In genomic region chr1:59914799-59915198, GRCm38 (mm10) we compare ENCODE assay signal across 8 mouse cellular contexts. TPM values are rescaled to one million over a fixed set of nuclear protein-coding genes. Genes with fewer than 3 reads are reported as not detected.
A peak's percentile ranks its signal among the peaks of the same experiment; 100 is the strongest.
DNase-seq lines count a peak whose midpoint lies in the region; ATAC-seq and TF ChIP-seq lines count a peak whose summit lies in the region.

No protein-coding gene starts in this region.

- 45% methylated on average over 3 of the region's 3 CpGs for WGBS in embryonic facial prominence, embryonic 13.5 days
- WGBS in intestine, embryonic 14.5 days, result 55% methylated on average over 3 of the region's 3 CpGs

- TF ChIP-seq POLR2A in myocyte (IDR thresholded peaks at IDR 0.05; ENCODE audit: insufficient read length, low read depth), result no peak

- no peak for TF ChIP-seq CTCF in layer of hippocampus, adult 2 months (conservative IDR thresholded peaks at IDR 0.05)

- peak overlapping the region; percentile 68 for H3K4me2 ChIP-seq in embryonic facial prominence, embryonic 13.5 days
- H3K4me2 ChIP-seq in intestine, embryonic 14.5 days (ENCODE audit: low read length), result peak overlapping the region; percentile 74
- peak overlapping the region; percentile 71 for H3K4me2 ChIP-seq in myocyte (ENCODE audit: low read depth)

- no peaks in the 10 kb centered on the region for H3K9me3 ChIP-seq in embryonic facial prominence, embryonic 13.5 days
- no peaks in the 10 kb centered on the region for H3K9me3 ChIP-seq in intestine, embryonic 14.5 days (ENCODE audit: control insufficient read depth, low read length)

- H3K9ac ChIP-seq in embryonic facial prominence, embryonic 13.5 days, result 0 out of 2 replicates have a peak overlapping the region, but pooled peaks have one; percentile 21
- no peak overlapping the region for H3K9ac ChIP-seq in intestine, embryonic 14.5 days (ENCODE audit: low read length)

- H3K4me3 ChIP-seq in layer of hippocampus, adult 2 months, result peak overlapping the region; percentile 90
- H3K4me3 ChIP-seq in embryonic facial prominence, embryonic 13.5 days, result peak overlapping the region; percentile 99
- H3K4me3 ChIP-seq in intestine, embryonic 14.5 days (ENCODE audit: low read depth, low read length), result no peak overlapping the region
- no peak overlapping the region for H3K4me3 ChIP-seq in myocyte

- H3K27ac ChIP-seq in layer of hippocampus, adult 2 months, result peak overlapping the region; percentile 99; the same call in 1 of the 2 replicates
- H3K27ac ChIP-seq in embryonic facial prominence, embryonic 13.5 days, result no peak overlapping the region
- H3K27ac ChIP-seq in intestine, embryonic 14.5 days (ENCODE audit: low read depth), result no peak overlapping the region

- H3K4me1 ChIP-seq in embryonic facial prominence, embryonic 13.5 days, result peaks cover 25% of the 10 kb centered on the region
- H3K4me1 ChIP-seq in intestine, embryonic 14.5 days (replicated peaks; ENCODE audit: control insufficient read depth, insufficient read depth, low read length), result peaks cover 17% of the 10 kb centered on the region

- H3K36me3 ChIP-seq in embryonic facial prominence, embryonic 13.5 days, result no peaks in the 10 kb centered on the region
- no peaks in the 10 kb centered on the region for H3K36me3 ChIP-seq in intestine, embryonic 14.5 days (ENCODE audit: control insufficient read depth, insufficient read depth, low read length)
- H3K36me3 ChIP-seq in myocyte (ENCODE audit: control insufficient read depth, insufficient read depth), result no peaks in the 10 kb centered on the region

- no peak for DNase-seq in layer of hippocampus, adult 2 months (ENCODE audit: low spot score in 2 of 2)
- DNase-seq in layer of hippocampus, adult 8-10 months (ENCODE audit: low spot score in 2 of 2), result no peak
- DNase-seq in intestine, embryonic 14.5 days (ENCODE audit: low spot score), result no peak
- DNase-seq in spleen, postnatal 4 days (ENCODE audit: low spot score in 2 of 2), result no peak
- DNase-seq in right cerebral cortex, postnatal 14 days, result no peak
- DNase-seq in ovary, adult 18-20 months (ENCODE audit: low spot score), result no peak

- no peak overlapping the region for H3ac ChIP-seq in myocyte (ENCODE audit: control insufficient read depth, insufficient read length)

- ATAC-seq in embryonic facial prominence, embryonic 13.5 days (ENCODE audit: insufficient number of reproducible peaks, insufficient read depth, low FRiP score, low TSS enrichment, low read depth), result no peak
- ATAC-seq in intestine, embryonic 14.5 days (replicated peaks; ENCODE audit: low FRiP score, low TSS enrichment, low read depth), result no peak

- H3K79me2 ChIP-seq in myocyte (ENCODE audit: control insufficient read depth, insufficient read depth), result peaks cover 46% of the 10 kb centered on the region

- no peaks in the 10 kb centered on the region for H3K27me3 ChIP-seq in embryonic facial prominence, embryonic 13.5 days
- no peaks in the 10 kb centered on the region for H3K27me3 ChIP-seq in intestine, embryonic 14.5 days (replicated peaks; ENCODE audit: control insufficient read depth, insufficient read depth, low read length)
- H3K27me3 ChIP-seq in myocyte (ENCODE audit: control insufficient read depth, insufficient read depth, insufficient read length), result no peaks in the 10 kb centered on the region

TF ChIP-seq in myocyte, 11 proteins besides CTCF, POLR2A, EP300 and RAD21:
- TF ChIP-seq MYOG (IDR thresholded peaks at IDR 0.05; ENCODE audit: control insufficient read depth in 1 of 3, insufficient read depth in 1 of 3, insufficient read length in 2 of 3, low read depth in 2 of 3), result no peak
- TF ChIP-seq TCF12 (IDR thresholded peaks at IDR 0.05; ENCODE audit: insufficient read depth, poor library complexity, severe bottlenecking), result no peak
- no peak for TF ChIP-seq MYOD1 (IDR thresholded peaks at IDR 0.05; ENCODE audit: control insufficient read depth in 1 of 3, insufficient read length in 2 of 3, low read depth in 2 of 3)
- no peak for TF ChIP-seq SRF (IDR thresholded peaks at IDR 0.05; ENCODE audit: control insufficient read depth, insufficient read length, low read depth)
- TF ChIP-seq REST (IDR thresholded peaks at IDR 0.05; ENCODE audit: insufficient read depth, insufficient read length), result no peak
- no peak for TF ChIP-seq POLR2AphosphoS2 (IDR thresholded peaks at IDR 0.05; ENCODE audit: insufficient read length, low read depth)

RNA-seq across cellular contexts. Expression of gene Fam117b, which starts 2.0 kb away (rescaled TPM):
- 10 to 100 TPM; 55.7 to 57.3 TPM for total RNA-seq in layer of hippocampus, adult 2 months (2021)
- total RNA-seq in layer of hippocampus, adult 8-10 months (2022), result 10 to 100 TPM; 53.8 to 61.6 (median 54.3) TPM
- 11.0 and 11.7 TPM in 2 replicates for polyA plus RNA-seq in embryonic facial prominence, embryonic 13.5 days (2015; fragmentation: Nextera tagmentation; extraction: Ambion mirVana)
- polyA plus RNA-seq in intestine, embryonic 14.5 days (2014; fragmentation: Nextera tagmentation; extraction: Ambion mirVana), result 10.3 and 11.0 TPM in 2 replicates
- polyA plus RNA-seq in myocyte (2012; fragmentation: generic; extraction: Trizol), result 4.3 TPM

Comparison
In these comparisons a context has a peak if more than half of its experiments do, and no peak if none do; other contexts are left out.
1. H3K4me3 ChIP-seq: peak in layer of hippocampus, adult 2 months (single experiment) and embryonic facial prominence, embryonic 13.5 days (single experiment); none in intestine, embryonic 14.5 days (single experiment) and myocyte (single experiment).
2. Peak in every context shown above with its lines, with median percentiles within 50 percentile points of each other: H3K4me2 ChIP-seq.